Mouse (Mus musculus) cerebellum, adult (tissue): ENCODE measurements around the gene Sympk.
A peak's percentile ranks its signal among the peaks of the same experiment; 100 is the strongest.

Experiments
- ATAC-seq: cut with Nextera tagmentation; 2 replicates; pipeline ENCODE4 v1.9.2; 2017; ENCODE audit warnings: mild to moderate bottlenecking, moderate library complexity, mixed read lengths; ENCODE audit not compliant: insufficient number of reproducible peaks, low FRiP score, low TSS enrichment

Gene Sympk

GRCm38 (mm10) chr7:19006476-19006875 lies 17.7 kb upstream of the Sympk start:
- ATAC-seq, result no peak

GRCm38 (mm10) chr7:19007026-19007977 lies 16.9 kb upstream of the Sympk start:
- ATAC-seq, result no peak

- ATAC-seq, result no peak
Observed at GRCm38 (mm10) chr7:19010581-19010980, 13.6 kb upstream of the Sympk start.

GRCm38 (mm10) chr7:19012025-19012621 lies 12.1 kb upstream of the Sympk start:
- ATAC-seq, result no peak

GRCm38 (mm10) chr7:19012882-19013281 lies 11.3 kb upstream of the Sympk start:
- ATAC-seq, result no peak

GRCm38 (mm10) chr7:19014452-19014851 lies 9.7 kb upstream of the Sympk start:
- ATAC-seq, result no peak

GRCm38 (mm10) chr7:19016042-19016441 lies 8.1 kb upstream of the Sympk start:
- ATAC-seq, result no peak

- no peak for ATAC-seq
Observed at GRCm38 (mm10) chr7:19017909-19018308, 6.3 kb upstream of the Sympk start.

GRCm38 (mm10) chr7:19021048-19021447 lies 3.1 kb upstream of the Sympk start:
- no peak for ATAC-seq

GRCm38 (mm10) chr7:19022189-19022958 lies 1.8 kb upstream of the Sympk start:
- no peak for ATAC-seq

GRCm38 (mm10) chr7:19023357-19023814 lies 791 bp upstream of the Sympk start, which contains the start of gene Foxa3:
Gene Foxa3, minus strand, starts transcription at chr7:19023538.
- no peak for ATAC-seq

- ATAC-seq, result no peak
Observed at GRCm38 (mm10) chr7:19024581-19025255, 541 bp downstream of the Sympk start.

- ATAC-seq, result no peak
Observed at GRCm38 (mm10) chr7:19028067-19028466, 3.9 kb downstream of the Sympk start.

GRCm38 (mm10) chr7:19029084-19029653 lies 5.0 kb downstream of the Sympk start:
- ATAC-seq, result no peak

GRCm38 (mm10) chr7:19031641-19032040 lies 7.5 kb downstream of the Sympk start:
- ATAC-seq, result no peak

- ATAC-seq, result no peak
Observed at GRCm38 (mm10) chr7:19044616-19045015, 20.4 kb downstream of the Sympk start.

- ATAC-seq, result peak; percentile 72
Observed at GRCm38 (mm10) chr7:19046286-19047069, 22.3 kb downstream of the Sympk start.

GRCm38 (mm10) chr7:19048006-19048527 lies 23.9 kb downstream of the Sympk start:
- no peak for ATAC-seq

GRCm38 (mm10) chr7:19049252-19049651 lies 25.1 kb downstream of the Sympk start:
- no peak for ATAC-seq
